In genomic region chr10:81499250-81499901, GRCm38 (mm10) we compare ENCODE assay signal across 8 mouse cellular contexts. TPM values are rescaled to one million over a fixed set of nuclear protein-coding genes. Genes with fewer than 3 reads are reported as not detected.
DNase-seq lines count a peak whose midpoint lies in the region; ATAC-seq lines count a peak whose summit lies in the region.

No protein-coding gene starts in this region.

- DNase-seq in hindbrain, embryonic 10.5 days (ENCODE audit: low spot score) = no peak
- no peak for DNase-seq in hindbrain, embryonic 11.5 days (ENCODE audit: low spot score)
- peak; percentile 89 for DNase-seq in T-cell, adult 2 months (ENCODE audit: low spot score)
- peak; percentile 46 for DNase-seq in kidney, postnatal 14 days
- no peak for DNase-seq in embryo, embryonic 11 days

- H3K27ac ChIP-seq in hindbrain, embryonic 10.5 days = peak overlapping the region; percentile 41; the same call in 1 of the 2 replicates
- H3K27ac ChIP-seq in hindbrain, embryonic 11.5 days (ENCODE audit: low read depth, low read length) = no peak overlapping the region

- no peak overlapping the region for H3K4me2 ChIP-seq in hindbrain, embryonic 11.5 days (replicated peaks; ENCODE audit: low read depth, low read length)

- H3K9me3 ChIP-seq in hindbrain, embryonic 10.5 days = no peaks in the 10 kb centered on the region
- H3K9me3 ChIP-seq in hindbrain, embryonic 11.5 days (ENCODE audit: control insufficient read depth, low read length) = no peaks in the 10 kb centered on the region

- H3K4me3 ChIP-seq in hindbrain, embryonic 10.5 days = 0 out of 2 replicates have a peak overlapping the region, but pooled peaks have one; percentile 7
- no peak overlapping the region for H3K4me3 ChIP-seq in hindbrain, embryonic 11.5 days (ENCODE audit: low read depth, low read length)

- peaks cover 42% of the 10 kb centered on the region for H3K4me1 ChIP-seq in hindbrain, embryonic 10.5 days (replicated peaks)
- H3K4me1 ChIP-seq in hindbrain, embryonic 11.5 days (replicated peaks; ENCODE audit: control insufficient read depth, insufficient read depth, low read length) = peaks cover 7% of the 10 kb centered on the region

- WGBS in hindbrain, embryonic 10.5 days = 76% methylated on average over 23 of the region's 23 CpGs
- WGBS in hindbrain, embryonic 11.5 days = 68% methylated on average over 23 of the region's 23 CpGs

- ATAC-seq in hindbrain, embryonic 11.5 days (ENCODE audit: low FRiP score) = no peak
- ATAC-seq in megakaryocyte progenitor cell, adult 5-6 weeks (replicated peaks; ENCODE audit: poor library complexity) = peak; percentile 17
- no peak for ATAC-seq in megakaryocyte-erythroid progenitor cell, adult 5-6 weeks (replicated peaks; ENCODE audit: low FRiP score, low TSS enrichment, poor library complexity, severe bottlenecking)
- ATAC-seq in erythroid progenitor cell, adult 5-6 weeks (replicated peaks; ENCODE audit: low FRiP score, poor library complexity, severe bottlenecking) = no peak

- H3K9ac ChIP-seq in hindbrain, embryonic 11.5 days (ENCODE audit: low read depth, low read length) = no peak overlapping the region

- H3K27me3 ChIP-seq in hindbrain, embryonic 10.5 days (ENCODE audit: insufficient read depth, poor library complexity, severe bottlenecking) = peaks cover 12% of the 10 kb centered on the region
- H3K27me3 ChIP-seq in hindbrain, embryonic 11.5 days (ENCODE audit: control insufficient read depth, insufficient read depth, low read length) = no peaks in the 10 kb centered on the region

- H3K36me3 ChIP-seq in hindbrain, embryonic 10.5 days = no peaks in the 10 kb centered on the region
- H3K36me3 ChIP-seq in hindbrain, embryonic 11.5 days (ENCODE audit: control insufficient read depth, insufficient read depth, low read length) = no peaks in the 10 kb centered on the region

RNA-seq across cellular contexts. Expression of gene S1pr4, which starts 0.6 kb away (rescaled TPM):
- 0.39 and 0.42 TPM in 2 replicates for polyA plus RNA-seq in hindbrain, embryonic 10.5 days (2016; fragmentation: Nextera tagmentation; extraction: Ambion mirVana)
- 0.15 and 0.24 TPM in 2 replicates for polyA plus RNA-seq in hindbrain, embryonic 11.5 days (2014; fragmentation: Nextera tagmentation; extraction: Ambion mirVana)
- total RNA-seq in megakaryocyte progenitor cell, adult 5-6 weeks (2015) = 8.3 and 8.9 TPM in 2 replicates
- total RNA-seq in megakaryocyte progenitor cell, adult 5-6 weeks (2017) = 6.2 and 9.5 TPM in 2 replicates
- 19.0 and 22.2 TPM in 2 replicates for total RNA-seq in megakaryocyte-erythroid progenitor cell, adult 5-6 weeks (2014; fragmentation: Nextera tagmentation)
- total RNA-seq in megakaryocyte-erythroid progenitor cell, adult 5-6 weeks (2017) = 17.2 and 18.9 TPM in 2 replicates
- 2.2 and 5.4 TPM in 2 replicates for total RNA-seq in erythroid progenitor cell, adult 5-6 weeks (2015; ENCODE audit: low replicate concordance)
- total RNA-seq in erythroid progenitor cell, adult 5-6 weeks (2017; ENCODE audit: low replicate concordance) = 2.3 and 3.7 TPM in 2 replicates

RNA-seq across cellular contexts. Expression of gene Ncln, which starts 3.2 kb away (rescaled TPM):
- 87.4 and 92.6 TPM in 2 replicates for polyA plus RNA-seq in hindbrain, embryonic 10.5 days (2016; fragmentation: Nextera tagmentation; extraction: Ambion mirVana)
- polyA plus RNA-seq in hindbrain, embryonic 11.5 days (2014; fragmentation: Nextera tagmentation; extraction: Ambion mirVana) = 43.5 and 46.9 TPM in 2 replicates
- 81.2 and 99.2 TPM in 2 replicates for total RNA-seq in megakaryocyte progenitor cell, adult 5-6 weeks (2015)
- 85.6 and 101 TPM in 2 replicates for total RNA-seq in megakaryocyte progenitor cell, adult 5-6 weeks (2017)
- total RNA-seq in megakaryocyte-erythroid progenitor cell, adult 5-6 weeks (2014; fragmentation: Nextera tagmentation) = 91.4 and 117 TPM in 2 replicates
- total RNA-seq in megakaryocyte-erythroid progenitor cell, adult 5-6 weeks (2017) = 42.4 and 71.2 TPM in 2 replicates
- total RNA-seq in erythroid progenitor cell, adult 5-6 weeks (2015; ENCODE audit: low replicate concordance) = 8.6 and 37.7 TPM in 2 replicates
- 8.7 and 27.1 TPM in 2 replicates for total RNA-seq in erythroid progenitor cell, adult 5-6 weeks (2017; ENCODE audit: low replicate concordance)

RNA-seq across cellular contexts. Expression of gene Celf5, which starts 16.9 kb away (rescaled TPM):
- polyA plus RNA-seq in hindbrain, embryonic 10.5 days (2016; fragmentation: Nextera tagmentation; extraction: Ambion mirVana) = 3.1 and 12.9 TPM in 2 replicates
- 12.7 and 13.7 TPM in 2 replicates for polyA plus RNA-seq in hindbrain, embryonic 11.5 days (2014; fragmentation: Nextera tagmentation; extraction: Ambion mirVana)
- 0.10 TPM in 1 of 2 replicates, not detected in the other for total RNA-seq in megakaryocyte progenitor cell, adult 5-6 weeks (2015)
- total RNA-seq in megakaryocyte progenitor cell, adult 5-6 weeks (2017) = not detected in 2 replicates
- total RNA-seq in megakaryocyte-erythroid progenitor cell, adult 5-6 weeks (2014; fragmentation: Nextera tagmentation) = 0.32 TPM in 1 of 2 replicates, not detected in the other
- 0.38 TPM in 1 of 2 replicates, not detected in the other for total RNA-seq in megakaryocyte-erythroid progenitor cell, adult 5-6 weeks (2017)
- not detected in 2 replicates for total RNA-seq in erythroid progenitor cell, adult 5-6 weeks (2015; ENCODE audit: low replicate concordance)
- not detected in 2 replicates for total RNA-seq in erythroid progenitor cell, adult 5-6 weeks (2017; ENCODE audit: low replicate concordance)

RNA-seq across cellular contexts. Expression of gene Gna15, which starts 24.6 kb away (rescaled TPM):
- polyA plus RNA-seq in hindbrain, embryonic 10.5 days (2016; fragmentation: Nextera tagmentation; extraction: Ambion mirVana) = 0.63 and 1.6 TPM in 2 replicates
- 0.56 and 0.66 TPM in 2 replicates for polyA plus RNA-seq in hindbrain, embryonic 11.5 days (2014; fragmentation: Nextera tagmentation; extraction: Ambion mirVana)
- 29.4 and 31.9 TPM in 2 replicates for total RNA-seq in megakaryocyte progenitor cell, adult 5-6 weeks (2015)
- total RNA-seq in megakaryocyte progenitor cell, adult 5-6 weeks (2017) = 28.7 and 28.9 TPM in 2 replicates
- total RNA-seq in megakaryocyte-erythroid progenitor cell, adult 5-6 weeks (2014; fragmentation: Nextera tagmentation) = 41.4 and 48.1 TPM in 2 replicates
- total RNA-seq in megakaryocyte-erythroid progenitor cell, adult 5-6 weeks (2017) = 42.6 and 45.2 TPM in 2 replicates
- total RNA-seq in erythroid progenitor cell, adult 5-6 weeks (2015; ENCODE audit: low replicate concordance) = 1.4 TPM in 1 of 2 replicates, not detected in the other
- 2.6 and 4.9 TPM in 2 replicates for total RNA-seq in erythroid progenitor cell, adult 5-6 weeks (2017; ENCODE audit: low replicate concordance)

RNA-seq across cellular contexts. Expression of gene Nfic, which starts 43.9 kb away (rescaled TPM):
- polyA plus RNA-seq in hindbrain, embryonic 10.5 days (2016; fragmentation: Nextera tagmentation; extraction: Ambion mirVana) = 10.5 and 16.0 TPM in 2 replicates
- 10.9 and 11.9 TPM in 2 replicates for polyA plus RNA-seq in hindbrain, embryonic 11.5 days (2014; fragmentation: Nextera tagmentation; extraction: Ambion mirVana)
- total RNA-seq in megakaryocyte progenitor cell, adult 5-6 weeks (2015) = 35.5 and 36.8 TPM in 2 replicates
- total RNA-seq in megakaryocyte progenitor cell, adult 5-6 weeks (2017) = 4.0 and 5.0 TPM in 2 replicates
- 10.6 and 15.9 TPM in 2 replicates for total RNA-seq in megakaryocyte-erythroid progenitor cell, adult 5-6 weeks (2014; fragmentation: Nextera tagmentation)
- 3.0 and 3.4 TPM in 2 replicates for total RNA-seq in megakaryocyte-erythroid progenitor cell, adult 5-6 weeks (2017)
- total RNA-seq in erythroid progenitor cell, adult 5-6 weeks (2015; ENCODE audit: low replicate concordance) = 10.1 and 15.1 TPM in 2 replicates
- total RNA-seq in erythroid progenitor cell, adult 5-6 weeks (2017; ENCODE audit: low replicate concordance) = 0.45 and 0.90 TPM in 2 replicates

Comparison
In these comparisons a context has a peak if more than half of its experiments do, and no peak if none do; other contexts are left out.
1. DNase-seq: peak in T-cell, adult 2 months (single experiment) and kidney, postnatal 14 days (single experiment); none in hindbrain, embryonic 10.5 days (single experiment), hindbrain, embryonic 11.5 days (single experiment) and embryo, embryonic 11 days (single experiment).